Mouse (Mus musculus) heart, adult 18-20 months (tissue): ENCODE measurements around the gene Zfp85. TPM values are rescaled to one million over a fixed set of nuclear protein-coding genes. Genes with fewer than 3 reads are reported as not detected.
"Not testable (repeated sequence)": the region's sequence is repeated elsewhere in the genome, so short reads cannot be mapped to it uniquely, and the experiment has no call there.

Experiments used
- DNase-seq, 2 experiments: peaks; one replicate each; pipeline ENCODE4 v3.0.0; 2021 to 2022; ENCODE audit warnings: mixed read lengths in 1 of 2
- long read RNA-seq, 2 experiments: library from polyadenylated mRNA; stranded (forward); transcript quantifications; one replicate each; pipeline ENCODE4 v2.0.0; 2021
- total RNA-seq, 2 experiments: library from RNA; stranded (reverse); gene quantifications; 2 replicates each; pipeline ENCODE4 v1.2.3; 2021

Zfp85 gene
- total RNA-seq, result 1 to 10 TPM; 1.7 to 2.8 TPM
- long read RNA-seq, experiment 1, partial matches to known transcripts, result 0 of 1 reads
- long read RNA-seq, experiment 1, other reads (novel, unspliced or antisense), result 1 of 1 reads
- long read RNA-seq, experiment 2, result 0 reads

DNA sequence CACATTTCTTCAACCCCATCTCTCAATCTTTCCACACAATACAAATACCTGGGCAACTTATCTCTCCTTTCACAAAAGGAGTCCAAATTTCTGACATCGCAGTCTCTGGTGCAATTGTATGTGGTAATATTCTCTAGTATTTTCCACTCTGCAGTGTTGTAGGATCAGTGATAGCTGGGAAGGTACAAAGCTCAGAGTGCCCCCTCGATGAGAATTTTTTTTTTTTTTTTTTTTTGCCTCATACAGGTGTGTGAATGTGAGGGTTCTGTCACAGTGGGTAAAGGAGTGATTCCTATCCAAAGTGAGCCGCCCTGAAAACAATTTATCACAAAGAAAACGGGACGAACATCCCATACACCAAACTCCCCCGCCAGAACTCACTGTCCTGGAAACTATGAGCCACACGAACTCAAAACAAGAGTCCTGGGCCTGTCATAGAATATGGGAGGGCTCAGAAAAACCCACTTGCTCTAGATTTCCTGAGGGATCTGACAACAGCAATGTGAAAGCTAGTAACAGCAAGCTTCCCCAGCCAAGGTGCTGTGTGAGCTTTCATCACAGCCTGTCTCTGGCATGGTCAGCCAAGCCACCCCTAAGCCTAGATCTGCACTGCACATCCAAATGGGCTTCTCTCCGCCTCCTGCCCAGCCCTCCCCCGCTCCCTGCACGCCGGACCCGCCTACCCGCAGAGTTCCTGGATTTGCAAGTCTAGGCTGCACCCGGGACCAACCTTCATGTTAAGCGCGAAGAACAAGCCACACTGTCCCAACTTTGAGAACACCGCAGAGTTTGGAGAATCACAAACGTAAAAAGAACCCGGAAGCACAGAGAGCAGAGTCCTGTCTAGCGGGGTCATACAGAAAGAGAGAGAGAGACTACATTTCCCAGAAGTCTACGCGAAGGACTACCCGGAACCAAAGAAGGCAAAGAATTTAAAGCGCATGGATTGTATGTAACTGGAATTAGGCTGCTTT lies at the start of gene Zfp85:
Gene Zfp85, minus strand, starts transcription at position 896 of the 974 bp plus-strand sequence.
- peak; percentile 74 to 81 for DNase-seq

DNA sequence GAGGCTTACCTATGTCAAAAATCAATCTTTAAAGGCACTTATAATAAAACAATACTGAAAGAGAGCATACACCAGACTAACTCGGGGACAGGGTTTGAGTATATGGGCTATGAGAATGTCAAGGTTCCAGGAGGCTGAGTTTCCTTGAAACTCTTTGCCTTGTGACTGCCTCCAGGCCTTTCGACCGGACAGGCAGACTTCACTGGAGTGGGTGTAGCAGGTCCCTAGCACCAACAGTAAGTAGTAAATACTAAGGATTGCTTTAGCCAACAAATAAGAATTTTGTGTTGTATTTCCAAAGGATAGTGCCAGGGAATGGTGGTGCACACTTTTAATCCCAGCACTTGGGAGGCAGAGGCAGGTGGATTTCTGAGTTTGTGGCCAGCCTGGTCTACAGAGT lies 44.1 kb upstream of the Zfp85 start:
- not testable (repeated sequence) for DNase-seq

DNA sequence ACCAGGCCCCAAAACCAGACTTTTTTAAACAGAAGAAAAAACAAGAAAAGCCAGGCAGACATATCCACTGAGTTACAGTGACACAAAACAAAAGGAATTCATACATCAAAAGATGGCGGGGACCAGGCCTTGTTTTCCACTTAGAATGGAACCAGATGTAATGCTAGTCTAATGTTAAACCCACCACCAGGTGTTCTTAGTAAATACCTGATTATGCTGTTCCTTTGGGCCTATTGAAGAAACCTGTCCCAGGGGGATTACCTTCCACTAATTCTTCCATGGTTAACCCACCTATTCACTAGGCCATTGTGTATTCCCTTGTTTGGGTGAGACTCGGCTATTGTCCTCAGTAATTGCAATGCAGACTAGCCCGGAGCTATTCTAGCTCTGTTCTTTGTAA lies 43.6 kb upstream of the Zfp85 start:
- no peak for DNase-seq

DNA sequence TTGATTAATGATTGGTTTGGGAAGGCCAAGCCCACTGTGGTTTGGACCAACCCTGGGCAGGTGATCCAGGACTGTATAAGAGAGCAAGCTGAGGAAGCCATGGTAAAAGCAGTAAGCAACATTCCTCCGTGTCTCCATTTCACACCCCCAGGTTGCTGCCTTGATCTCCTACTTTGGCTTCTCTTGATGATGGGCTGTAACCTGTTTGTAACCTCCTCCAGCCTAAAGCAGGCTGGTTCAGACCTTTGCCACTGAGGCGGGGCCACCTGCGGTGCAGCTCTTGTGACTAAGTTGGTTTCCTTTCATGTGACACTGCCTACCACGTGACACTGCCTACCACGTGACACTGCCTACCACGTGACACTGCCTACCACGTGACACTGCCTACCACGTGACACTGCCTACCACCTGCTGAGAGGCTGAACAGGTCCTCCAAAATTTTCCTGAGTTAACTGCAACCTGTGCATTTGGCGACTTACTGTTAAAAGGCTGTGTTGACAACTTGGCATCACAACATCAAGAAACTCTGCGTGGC lies 37.0 kb upstream of the Zfp85 start:
- DNase-seq, result no peak

DNA sequence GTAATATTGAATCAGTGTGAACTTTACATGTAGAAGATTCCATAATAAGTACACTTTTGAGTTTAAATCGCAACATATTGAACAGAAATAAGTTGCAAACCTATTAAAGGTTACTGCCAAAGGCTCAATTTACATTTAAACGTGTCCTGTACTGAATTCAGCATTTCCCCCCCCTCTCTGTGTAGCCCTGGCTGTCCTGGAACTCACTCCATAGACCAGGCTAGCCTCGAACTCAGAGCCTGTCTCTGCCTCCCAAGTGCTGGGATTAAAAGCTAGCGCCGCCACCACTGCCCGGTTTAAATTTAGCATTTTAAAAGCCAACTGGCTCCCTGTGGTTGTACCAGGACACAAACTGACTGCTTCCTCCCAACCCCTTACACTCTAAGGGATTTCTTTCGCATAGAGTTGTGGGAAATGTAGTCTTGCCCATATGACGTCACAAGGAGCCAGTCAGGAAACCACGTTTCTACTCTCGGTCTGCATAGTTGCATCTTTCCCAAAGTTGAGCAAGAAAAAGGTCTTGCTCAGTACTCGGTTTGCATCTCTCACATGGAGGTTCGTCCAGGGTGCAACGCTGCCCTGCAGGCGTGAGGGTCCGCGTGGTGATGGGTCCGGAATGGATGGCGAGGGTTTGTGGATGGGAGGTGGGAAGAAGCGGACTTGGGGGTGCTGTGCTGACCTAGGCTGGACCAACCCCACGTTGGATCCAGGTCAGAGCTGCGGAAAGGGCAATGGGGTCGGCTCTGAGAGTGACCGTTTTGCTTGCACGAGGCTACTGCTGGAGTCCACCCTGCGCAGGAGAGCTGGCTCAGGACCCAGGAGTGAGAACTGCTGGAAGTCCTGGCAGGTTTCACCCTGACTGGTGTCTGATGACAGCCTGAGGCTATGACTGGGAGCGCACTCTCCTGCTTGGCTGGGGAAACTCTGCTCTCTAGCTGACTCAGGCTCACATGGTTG lies 24.5 kb upstream of the Zfp85 start, which contains the start of gene Zfp493:
Gene Zfp493, plus strand, starts transcription at position 429 of the 957 bp plus-strand sequence.
- DNase-seq, result peak; percentile 87 to 88

DNA sequence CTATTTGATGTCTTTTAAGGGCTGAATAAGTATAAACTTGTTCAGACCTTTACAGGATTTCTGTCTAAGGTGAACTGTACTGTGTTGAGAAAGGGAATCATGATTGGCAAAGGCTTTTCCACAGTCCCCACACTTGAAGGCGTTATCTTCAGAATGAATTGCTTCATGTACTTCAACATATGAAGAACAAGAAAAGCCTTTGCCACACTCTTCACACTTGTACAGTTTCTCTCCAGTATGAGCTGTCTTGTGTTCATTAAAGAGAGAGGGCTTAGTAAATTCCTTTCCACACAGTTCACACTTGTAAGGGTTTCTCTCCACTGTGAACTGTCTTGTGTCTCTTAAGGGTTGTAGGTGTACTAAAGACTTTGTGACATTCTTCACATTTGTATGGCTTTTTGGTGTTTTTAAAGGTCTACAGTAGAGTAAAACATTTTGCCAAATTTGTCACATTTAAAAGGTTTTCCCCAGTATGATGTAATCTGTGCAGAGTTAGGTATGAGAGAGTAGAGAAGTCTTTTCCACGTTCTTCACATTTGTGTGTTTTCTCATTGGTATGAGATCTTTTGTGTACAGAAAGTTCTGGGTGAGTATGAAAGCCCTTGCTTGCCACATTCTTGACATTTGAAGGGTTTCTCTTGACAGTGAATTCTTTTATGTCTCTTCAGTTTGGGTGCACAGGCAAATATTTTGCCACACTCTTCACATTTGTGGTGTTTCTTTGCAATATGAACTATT lies 8.2 kb upstream of the Zfp85 start:
- DNase-seq, result no peak

DNA sequence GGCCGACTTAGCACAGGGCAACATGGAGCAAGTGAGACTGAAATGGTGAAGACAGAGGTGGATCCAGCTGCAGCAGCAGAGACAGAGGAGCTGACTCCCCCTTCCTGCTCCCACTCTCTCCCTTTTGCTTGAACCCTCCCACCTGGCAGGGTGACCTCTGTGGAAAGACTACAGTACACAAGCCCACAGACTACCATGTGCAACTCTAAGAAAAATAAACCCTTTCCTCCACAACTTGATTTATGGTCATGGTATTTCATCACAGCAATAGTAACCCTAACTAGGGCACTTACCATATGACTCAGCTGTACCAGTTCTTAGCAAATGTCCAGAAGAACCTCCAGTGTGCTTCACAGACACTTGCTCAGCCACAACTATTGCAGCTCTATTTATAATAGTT lies 4.9 kb upstream of the Zfp85 start:
- DNase-seq, result no peak

DNA sequence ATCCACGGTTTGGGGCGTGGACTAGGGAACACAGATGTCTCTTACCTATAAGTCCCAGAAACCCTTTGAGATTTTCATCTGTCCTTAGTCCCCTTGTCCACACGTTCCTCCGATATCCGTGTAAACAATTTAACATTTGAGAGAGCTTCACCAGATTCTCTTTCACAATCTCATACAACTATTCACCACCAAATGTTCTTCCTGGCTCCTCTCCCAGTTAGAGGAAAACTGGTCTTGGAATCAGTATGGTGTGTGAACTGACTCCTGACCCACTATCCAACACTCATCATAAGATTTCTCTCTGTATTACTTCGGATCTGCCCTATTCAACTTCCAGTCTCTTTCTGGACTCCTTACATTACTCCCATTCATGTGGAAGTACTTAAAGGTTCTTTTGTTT lies 733 bp upstream of the Zfp85 start:
- no peak for DNase-seq

DNA sequence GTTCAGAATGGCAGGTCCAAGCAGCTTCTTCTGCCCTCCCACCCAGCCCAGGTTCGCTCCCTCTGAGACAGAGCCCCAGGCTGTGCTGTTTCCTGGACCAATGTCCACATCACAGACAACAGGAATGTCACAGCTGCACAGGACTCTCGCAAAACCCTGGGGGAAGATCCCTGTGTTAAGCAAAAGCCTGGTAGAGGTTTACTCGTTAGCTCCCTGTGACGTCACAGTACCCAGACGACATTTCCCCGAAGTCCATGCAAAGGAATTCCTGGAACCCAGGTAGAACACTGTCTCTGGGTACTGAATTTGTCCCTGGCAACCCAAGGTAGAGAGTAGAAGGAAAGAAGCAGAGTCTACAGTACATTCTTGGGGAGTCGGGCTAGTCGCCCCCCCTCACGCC lies 11.1 kb downstream of the Zfp85 start:
- no peak for DNase-seq

DNA sequence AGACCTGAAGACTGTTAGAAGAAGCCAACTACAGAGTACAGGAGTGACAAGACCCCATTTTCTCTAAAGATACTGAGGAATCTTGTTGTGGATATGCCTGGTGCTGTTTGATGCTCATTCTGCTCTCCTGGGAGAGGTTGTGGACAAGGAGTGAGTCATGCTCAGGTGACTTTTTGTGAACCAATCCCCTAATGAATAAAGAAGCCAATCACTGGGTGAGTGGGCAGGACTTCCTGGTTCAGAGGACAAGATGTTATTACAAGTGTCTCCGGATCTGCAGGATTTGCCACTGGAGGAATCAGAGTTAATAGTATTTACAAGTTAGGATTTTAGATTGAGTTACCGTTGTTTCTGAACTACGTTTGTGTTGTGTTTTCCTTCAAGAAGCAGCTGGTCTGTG lies 12.1 kb downstream of the Zfp85 start:
- DNase-seq, result no peak

DNA sequence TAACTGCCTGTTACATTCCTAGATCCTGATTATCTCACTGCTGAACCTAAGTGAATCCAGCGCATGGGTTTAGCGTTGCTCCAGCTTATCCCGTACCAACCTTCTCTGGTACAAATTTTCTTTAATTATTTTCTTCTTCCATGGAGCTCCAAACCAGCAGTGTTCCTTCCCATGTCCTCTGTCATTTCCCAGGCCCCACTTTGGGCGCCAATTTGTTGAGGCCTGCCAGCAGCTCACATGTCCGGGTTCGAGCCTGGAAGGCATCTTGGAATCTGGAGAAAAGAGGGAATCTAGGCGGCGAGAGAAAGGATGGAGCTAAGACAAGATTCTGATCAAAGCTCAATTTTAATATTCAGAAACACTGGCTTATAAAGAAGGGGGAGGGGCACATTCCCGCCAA lies 20.6 kb downstream of the Zfp85 start:
- DNase-seq, result not testable (repeated sequence)

DNA sequence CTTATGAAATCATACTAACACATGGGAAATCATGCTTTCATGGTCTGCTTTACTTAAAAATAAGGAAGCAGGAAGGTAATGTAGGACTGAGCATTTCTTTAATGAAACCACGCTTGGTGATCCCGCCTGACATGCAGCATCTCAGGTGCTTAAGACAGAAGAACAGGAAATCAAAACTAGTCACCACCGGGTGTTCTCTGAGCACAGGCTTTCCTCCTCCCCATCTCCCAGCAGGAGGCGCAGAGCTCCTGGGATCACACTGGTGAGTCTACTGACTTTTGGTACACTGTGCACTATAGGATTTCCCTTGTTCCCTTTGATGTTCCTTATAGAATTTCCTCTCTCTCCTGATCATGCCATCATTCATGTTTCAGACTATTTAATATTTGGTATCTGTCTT lies 25.6 kb downstream of the Zfp85 start:
- DNase-seq, result peak; percentile 13 to 30

DNA sequence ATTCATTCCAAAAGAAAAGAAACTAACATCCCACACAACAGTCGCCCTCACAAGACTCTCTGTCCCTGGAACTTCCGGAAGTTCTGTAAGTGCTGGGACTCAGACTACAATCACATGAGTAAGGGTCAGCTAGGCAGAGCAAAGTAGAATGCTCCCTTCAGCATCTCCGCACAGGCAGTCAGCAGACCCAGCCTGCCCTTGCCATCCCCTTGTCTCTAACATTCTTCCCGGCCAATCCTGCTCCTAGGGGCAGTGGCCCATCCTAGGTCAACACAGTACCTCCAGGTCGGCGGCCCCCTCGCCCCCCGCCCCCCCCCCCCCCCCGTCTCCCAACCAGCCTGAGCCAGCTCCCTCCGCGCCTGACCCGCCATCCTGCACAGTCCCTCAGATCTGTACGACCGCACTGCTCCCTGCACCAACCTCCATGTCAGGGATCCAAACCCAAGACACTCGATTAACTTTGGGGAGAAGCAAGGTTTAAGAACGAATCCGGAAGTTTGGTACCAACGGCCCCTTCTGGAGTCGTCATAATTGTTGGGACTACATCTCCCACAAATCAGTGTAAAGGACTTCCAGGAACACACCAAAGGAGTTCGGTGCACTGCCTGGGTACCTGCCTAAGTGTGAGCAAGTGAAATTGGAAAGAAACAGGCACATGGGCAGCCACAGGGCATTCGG lies 26.2 kb downstream of the Zfp85 start, which contains the start of gene Zfp65:
Gene Zfp65, minus strand, starts transcription at position 533 of the 678 bp plus-strand sequence.
- DNase-seq, result peak; percentile 64 to 76

DNA sequence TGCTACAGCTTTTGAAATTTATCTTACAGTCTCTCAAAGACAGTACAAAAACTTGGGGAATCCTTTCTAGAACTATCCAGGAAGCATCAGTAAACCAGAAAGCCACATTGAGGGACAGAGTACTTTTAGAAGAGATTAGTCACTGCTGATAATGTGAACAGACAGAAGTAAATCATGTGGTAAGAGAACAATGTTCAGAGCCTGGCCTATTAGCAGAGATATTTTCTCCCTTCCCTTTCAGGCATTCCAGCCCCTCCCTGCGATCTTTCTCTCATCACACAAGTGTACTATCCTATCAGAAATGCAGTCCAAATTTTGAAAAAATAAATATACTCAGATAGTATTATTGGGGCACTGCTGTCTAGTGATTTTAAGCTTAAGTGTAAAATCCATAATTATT lies 26.9 kb downstream of the Zfp85 start:
- DNase-seq, result no peak

DNA sequence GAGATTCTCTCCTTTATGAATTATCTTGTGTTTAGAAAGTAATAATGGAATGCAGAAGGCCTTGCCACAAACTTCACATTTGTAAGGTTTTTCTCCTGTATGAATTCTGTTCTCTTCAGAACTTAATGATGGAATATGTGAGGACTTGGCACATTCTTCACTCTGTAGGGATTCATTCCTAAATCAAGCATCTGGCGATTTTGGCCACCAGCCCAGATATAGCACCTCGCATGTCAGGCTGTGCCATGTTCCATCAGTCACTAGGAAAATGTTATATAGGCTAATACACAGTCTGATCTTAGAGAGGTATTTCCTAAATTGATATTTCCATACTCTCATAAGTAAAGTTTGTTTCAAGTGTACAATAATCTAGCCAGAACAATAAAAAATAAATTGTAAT lies 29.7 kb downstream of the Zfp85 start:
- DNase-seq, result not testable (repeated sequence)

DNA sequence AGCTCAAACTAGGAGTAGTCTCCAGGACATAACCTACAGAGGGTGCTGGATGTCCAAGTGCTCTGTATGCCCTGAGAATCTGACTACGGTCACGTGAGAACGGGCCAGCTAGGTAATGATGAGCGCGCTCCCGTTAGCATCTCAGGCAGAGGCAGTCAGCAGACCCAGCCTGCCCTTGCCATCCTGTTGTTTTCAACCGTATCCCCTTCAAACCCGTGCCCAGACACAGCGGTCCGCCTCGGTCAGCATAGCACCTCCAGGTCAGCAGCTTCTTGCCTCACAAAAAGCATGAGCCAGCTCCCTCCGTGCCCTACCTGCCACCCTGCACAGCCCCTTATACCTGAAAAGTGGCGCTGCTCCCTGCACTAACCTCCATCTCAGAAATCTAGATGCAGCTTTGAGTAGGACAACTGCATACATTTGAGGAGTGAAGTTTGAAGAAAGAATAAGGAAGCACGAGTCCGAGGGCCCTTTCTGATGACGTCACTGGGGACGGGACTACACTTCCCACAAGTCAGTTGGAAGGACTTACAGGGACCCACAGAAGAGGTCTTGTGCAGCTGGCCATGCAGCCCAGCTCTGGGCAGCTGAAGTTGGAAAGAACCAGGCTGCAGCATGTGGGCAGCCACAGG lies 31.1 kb downstream of the Zfp85 start:
- DNase-seq, result peak; percentile 93 to 96
